Mouse (Mus musculus): ENCODE results near the gene Gm20696. TPM values are rescaled to one million over a fixed set of nuclear protein-coding genes. Genes with fewer than 3 reads are reported as not detected.

Gm20696 gene
- polyA plus RNA-seq, 2 experiments = 0.16 to 0.33 TPM

GRCm38 (mm10) chr6:99483556-99483955 lies 183.0 kb downstream of the Gm20696 start:
- H3K36me3 ChIP-seq (replicated peaks; ENCODE audit: control insufficient read depth, insufficient read depth, low read depth) = no peaks in the 10 kb centered on the region
- TF ChIP-seq EP300 (IDR thresholded peaks at IDR 0.05; ENCODE audit: low read depth) = no peak
- TF ChIP-seq CTCF (IDR thresholded peaks at IDR 0.05; ENCODE audit: low read depth) = no peak
- H3K4me2 ChIP-seq (ENCODE audit: low read depth) = no peak overlapping the region
- no peak overlapping the region for H3K27ac ChIP-seq
- no peak for ATAC-seq (ENCODE audit: insufficient read depth)
- no peak overlapping the region for H3K4me3 ChIP-seq (ENCODE audit: insufficient read depth in 1 of 2, low read depth in 2 of 2, low read length in 2 of 2)
- no peaks in the 10 kb centered on the region for H3K9me3 ChIP-seq (ENCODE audit: control insufficient read depth, low read length)
- no peak for DNase-seq (ENCODE audit: low read depth in 3 of 3, low spot score in 3 of 3)
- WGBS (ENCODE audit: insufficient replicate concordance) = 77% methylated on average over 10 of the region's 10 CpGs
- no peak overlapping the region for H3K9ac ChIP-seq (replicated peaks)
- H3K27me3 ChIP-seq (ENCODE audit: control insufficient read depth, insufficient read depth, low read length) = no peaks in the 10 kb centered on the region
- H3K4me1 ChIP-seq (replicated peaks; ENCODE audit: control insufficient read depth in 2 of 2, insufficient read depth in 2 of 2, low read length in 1 of 2) = peaks cover 0 to 15% of the 10 kb centered on the region in 2 experiments; a peak in 2 of 4 replicates

- Histone ChIP-seq H3K9ac (replicated peaks) (no peak overlapping the region), H3K36me3 (replicated peaks; ENCODE audit: control insufficient read depth, insufficient read depth, low read depth) (no peaks in the 10 kb centered on the region), H3K4me2 (ENCODE audit: low read depth) (no peak overlapping the region), H3K4me3 (ENCODE audit: insufficient read depth in 1 of 2, low read depth in 2 of 2, low read length in 2 of 2) (no peak overlapping the region), H3K9me3 (ENCODE audit: control insufficient read depth, low read length) (no peaks in the 10 kb centered on the region), H3K27me3 (ENCODE audit: control insufficient read depth, insufficient read depth, low read length) (no peaks in the 10 kb centered on the region), H3K27ac (no peak overlapping the region), H3K4me1 (replicated peaks; ENCODE audit: control insufficient read depth in 2 of 2, insufficient read depth in 2 of 2, low read length in 1 of 2) (peaks cover 0 to 15% of the 10 kb centered on the region in 2 experiments; a peak in 2 of 4 replicates)
- 73% methylated on average over 7 of the region's 7 CpGs for WGBS (ENCODE audit: insufficient replicate concordance)
- no peak for TF ChIP-seq EP300 (IDR thresholded peaks at IDR 0.05; ENCODE audit: low read depth)
- no peak for TF ChIP-seq CTCF (IDR thresholded peaks at IDR 0.05; ENCODE audit: low read depth)
- ATAC-seq (ENCODE audit: insufficient read depth) (no peak), DNase-seq (ENCODE audit: low read depth in 3 of 3, low spot score in 3 of 3) (no peak)
These were observed 185.0 kb downstream of the Gm20696 start for GRCm38 (mm10) chr6:99481568-99481967.

GRCm38 (mm10) chr6:99478873-99479650 lies 187.5 kb downstream of the Gm20696 start:
- H3K27me3 ChIP-seq (ENCODE audit: control insufficient read depth, insufficient read depth, low read length) = no peaks in the 10 kb centered on the region
- H3K27ac ChIP-seq = no peak overlapping the region
- no peak overlapping the region for H3K4me3 ChIP-seq (ENCODE audit: insufficient read depth in 1 of 2, low read depth in 2 of 2, low read length in 2 of 2)
- H3K9me3 ChIP-seq (ENCODE audit: control insufficient read depth, low read length) = no peaks in the 10 kb centered on the region
- peaks cover 0 to 1% of the 10 kb centered on the region in 2 experiments; a peak in 2 of 4 replicates for H3K4me1 ChIP-seq (replicated peaks; ENCODE audit: control insufficient read depth in 2 of 2, insufficient read depth in 2 of 2, low read length in 1 of 2)
- WGBS (ENCODE audit: insufficient replicate concordance) = 77% methylated on average over 13 of the region's 13 CpGs
- no peak for ATAC-seq (ENCODE audit: insufficient read depth)
- H3K36me3 ChIP-seq (replicated peaks; ENCODE audit: control insufficient read depth, insufficient read depth, low read depth) = no peaks in the 10 kb centered on the region
- no peak overlapping the region for H3K4me2 ChIP-seq (ENCODE audit: low read depth)
- no peak for DNase-seq (ENCODE audit: low read depth in 3 of 3, low spot score in 3 of 3)
- no peak overlapping the region for H3K9ac ChIP-seq (replicated peaks)
- no peak for TF ChIP-seq CTCF (IDR thresholded peaks at IDR 0.05; ENCODE audit: low read depth)
- TF ChIP-seq EP300 (IDR thresholded peaks at IDR 0.05; ENCODE audit: low read depth) = no peak

- Histone ChIP-seq H3K9me3 (ENCODE audit: control insufficient read depth, low read length) (no peaks in the 10 kb centered on the region), H3K27me3 (ENCODE audit: control insufficient read depth, insufficient read depth, low read length) (no peaks in the 10 kb centered on the region), H3K9ac (replicated peaks) (no peak overlapping the region), H3K4me3 (ENCODE audit: insufficient read depth in 1 of 2, low read depth in 2 of 2, low read length in 2 of 2) (no peak overlapping the region), H3K27ac (no peak overlapping the region), H3K36me3 (replicated peaks; ENCODE audit: control insufficient read depth, insufficient read depth, low read depth) (no peaks in the 10 kb centered on the region), H3K4me1 (replicated peaks; ENCODE audit: control insufficient read depth in 2 of 2, insufficient read depth in 2 of 2, low read length in 1 of 2) (no peaks in the 10 kb centered on the region; a peak in 1 of 4 replicates), H3K4me2 (ENCODE audit: low read depth) (no peak overlapping the region)
- no peak for ATAC-seq (ENCODE audit: insufficient read depth)
- TF ChIP-seq CTCF (IDR thresholded peaks at IDR 0.05; ENCODE audit: low read depth) (no peak), EP300 (IDR thresholded peaks at IDR 0.05; ENCODE audit: low read depth) (no peak)
- WGBS (ENCODE audit: insufficient replicate concordance) = 75% methylated on average over 9 of the region's 9 CpGs
- no peak for DNase-seq (ENCODE audit: low read depth in 3 of 3, low spot score in 3 of 3)
These were observed 191.6 kb downstream of the Gm20696 start for GRCm38 (mm10) chr6:99475040-99475439.

GRCm38 (mm10) chr6:99470906-99471305 lies 195.7 kb downstream of the Gm20696 start:
- 65% methylated on average over 5 of the region's 5 CpGs for WGBS (ENCODE audit: insufficient replicate concordance)
- no peak for DNase-seq (ENCODE audit: low read depth in 3 of 3, low spot score in 3 of 3)
- no peak for TF ChIP-seq EP300 (IDR thresholded peaks at IDR 0.05; ENCODE audit: low read depth)
- TF ChIP-seq CTCF (IDR thresholded peaks at IDR 0.05; ENCODE audit: low read depth) = no peak
- H3K4me1 ChIP-seq (replicated peaks; ENCODE audit: control insufficient read depth in 2 of 2, insufficient read depth in 2 of 2, low read length in 1 of 2) = peaks cover 0 to 3% of the 10 kb centered on the region in 2 experiments; a peak in 1 of 4 replicates
- ATAC-seq (ENCODE audit: insufficient read depth) = no peak
- H3K9ac ChIP-seq (replicated peaks) = no peak overlapping the region
- no peak overlapping the region for H3K4me3 ChIP-seq (ENCODE audit: insufficient read depth in 1 of 2, low read depth in 2 of 2, low read length in 2 of 2)
- H3K27ac ChIP-seq = no peak overlapping the region
- H3K4me2 ChIP-seq (ENCODE audit: low read depth) = no peak overlapping the region
- no peaks in the 10 kb centered on the region for H3K9me3 ChIP-seq (ENCODE audit: control insufficient read depth, low read length)
- no peaks in the 10 kb centered on the region for H3K27me3 ChIP-seq (ENCODE audit: control insufficient read depth, insufficient read depth, low read length)
- H3K36me3 ChIP-seq (replicated peaks; ENCODE audit: control insufficient read depth, insufficient read depth, low read depth) = no peaks in the 10 kb centered on the region

Data from liver, embryonic 14.5 days (tissue).